Mouse (Mus musculus): Measurements from ENCODE around the gene Ceacam19.

GRCm38 (mm10) chr7:19831837-19832236 lies 55.9 kb downstream of the Ceacam19 start:
- no peak for TF ChIP-seq POLR2A (IDR thresholded peaks at IDR 0.05; ENCODE audit: control insufficient read depth, extremely low read depth, insufficient read depth, low read length, poor library complexity)
- TF ChIP-seq CTCF (IDR thresholded peaks at IDR 0.05; ENCODE audit: borderline replicate concordance, control insufficient read depth, extremely low read depth, insufficient read depth, low read length, poor library complexity), result no peak

Measured in thymus, adult 2 months (tissue).